Mouse (Mus musculus): Measurements from ENCODE around the gene Mindy2. TPM values are rescaled to one million over a fixed set of nuclear protein-coding genes. Genes with fewer than 3 reads are reported as not detected.

The Mindy2 gene
- polyA plus RNA-seq, 1 experiment from 2014 or later: 11.8 TPM

DNA sequence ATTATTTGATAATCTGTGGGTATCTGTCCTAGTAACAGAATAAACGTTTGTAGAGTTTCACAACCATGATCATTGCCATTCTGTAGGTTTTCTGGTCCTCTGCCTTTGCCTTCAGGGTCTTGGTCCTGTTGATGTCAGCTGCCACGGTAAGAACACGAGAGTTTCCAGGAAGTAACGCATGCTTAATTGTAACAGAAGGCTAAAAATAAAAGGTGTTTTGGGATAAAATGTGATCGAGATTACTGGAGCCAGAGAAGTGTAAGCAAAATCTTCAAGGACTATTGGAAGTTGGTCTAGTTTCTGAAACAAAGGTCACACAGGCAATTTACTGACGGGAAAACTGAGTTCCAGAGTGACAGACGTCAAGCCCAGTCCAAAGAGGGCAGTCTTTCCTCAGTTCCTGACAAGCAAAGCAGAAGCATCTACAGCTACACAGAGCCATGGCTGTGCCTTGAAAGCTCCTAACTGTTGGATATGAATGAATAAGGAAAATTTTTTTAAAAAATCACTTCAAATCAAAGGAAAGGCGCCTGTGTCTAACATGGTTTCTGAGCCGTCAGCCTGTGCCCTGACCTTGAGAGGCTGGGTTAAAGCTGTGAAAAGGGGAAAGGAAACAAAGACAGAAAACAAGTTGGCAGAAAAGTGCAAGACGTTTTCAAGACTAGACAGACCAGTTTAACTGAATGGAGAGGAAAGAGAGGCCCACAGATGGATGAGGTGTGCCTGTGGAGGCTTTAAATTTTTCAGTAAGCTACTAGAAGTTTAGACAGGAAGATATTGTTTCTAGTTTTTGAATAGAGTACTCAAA, 15.0 kb upstream of the Mindy2 start:
- DNase-seq (ENCODE audit: low spot score) (peak; percentile 22), ATAC-seq (ENCODE audit: low FRiP score, low TSS enrichment) (peak; percentile 40; the same call in 1 of the 2 replicates)
- H3K27ac ChIP-seq (replicated peaks): peak overlapping the region; percentile 69
- 35% methylated on average over 10 of the region's 10 CpGs for WGBS
- no peaks in the 10 kb centered on the region for H3K36me3 ChIP-seq (ENCODE audit: control insufficient read depth, insufficient read depth, low read length)
- H3K4me1 ChIP-seq (replicated peaks; ENCODE audit: control insufficient read depth, insufficient read depth): no peaks in the 10 kb centered on the region
- peak; percentile 67 for TF ChIP-seq CTCF (IDR thresholded peaks at IDR 0.05; ENCODE audit: low read depth)
- TF ChIP-seq EP300 (optimal IDR thresholded peaks at IDR 0.05): no peak
- H3K4me2 ChIP-seq (replicated peaks; ENCODE audit: low read depth): no peak overlapping the region
- no peak overlapping the region for H3K9ac ChIP-seq (ENCODE audit: low read length)
- H3K27me3 ChIP-seq (ENCODE audit: control insufficient read depth, insufficient read depth, low read length): no peaks in the 10 kb centered on the region
- H3K4me3 ChIP-seq (ENCODE audit: low read depth, low read length): no peak overlapping the region
- H3K9me3 ChIP-seq (ENCODE audit: control insufficient read depth, low read length): no peaks in the 10 kb centered on the region

DNA sequence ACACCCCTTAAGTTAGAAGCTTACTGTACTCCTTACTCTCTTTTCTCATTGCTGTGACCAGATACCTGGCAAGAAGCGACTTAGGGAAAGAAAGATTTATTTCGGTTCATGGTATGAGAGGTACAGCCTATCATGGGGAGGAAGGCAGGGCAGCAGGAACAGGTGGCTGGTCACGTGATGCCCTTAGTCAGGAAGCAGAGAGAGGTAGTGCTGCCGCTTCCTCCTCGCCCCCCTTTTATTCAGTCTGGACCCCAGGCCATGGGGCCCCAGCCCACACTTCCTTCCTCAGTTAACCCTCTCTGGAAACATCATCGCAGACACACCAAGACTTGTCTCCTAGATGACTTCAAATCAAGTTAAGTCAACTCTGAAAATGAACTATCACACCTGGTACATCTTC, 14.3 kb upstream of the Mindy2 start:
- Histone ChIP-seq H3K4me2 (replicated peaks; ENCODE audit: low read depth) (no peak overlapping the region), H3K9me3 (ENCODE audit: control insufficient read depth, low read length) (no peaks in the 10 kb centered on the region), H3K27me3 (ENCODE audit: control insufficient read depth, insufficient read depth, low read length) (no peaks in the 10 kb centered on the region), H3K4me1 (replicated peaks; ENCODE audit: control insufficient read depth, insufficient read depth) (no peaks in the 10 kb centered on the region), H3K9ac (ENCODE audit: low read length) (no peak overlapping the region), H3K4me3 (ENCODE audit: low read depth, low read length) (no peak overlapping the region), H3K27ac (replicated peaks) (no peak overlapping the region), H3K36me3 (ENCODE audit: control insufficient read depth, insufficient read depth, low read length) (no peaks in the 10 kb centered on the region)
- ATAC-seq (ENCODE audit: low FRiP score, low TSS enrichment) (peak; percentile 47; the same call in 1 of the 2 replicates), DNase-seq (ENCODE audit: low spot score) (no peak)
- WGBS: 68% methylated on average over 6 of the region's 6 CpGs
- TF ChIP-seq EP300 (optimal IDR thresholded peaks at IDR 0.05) (no peak), CTCF (IDR thresholded peaks at IDR 0.05; ENCODE audit: low read depth) (no peak)

DNA sequence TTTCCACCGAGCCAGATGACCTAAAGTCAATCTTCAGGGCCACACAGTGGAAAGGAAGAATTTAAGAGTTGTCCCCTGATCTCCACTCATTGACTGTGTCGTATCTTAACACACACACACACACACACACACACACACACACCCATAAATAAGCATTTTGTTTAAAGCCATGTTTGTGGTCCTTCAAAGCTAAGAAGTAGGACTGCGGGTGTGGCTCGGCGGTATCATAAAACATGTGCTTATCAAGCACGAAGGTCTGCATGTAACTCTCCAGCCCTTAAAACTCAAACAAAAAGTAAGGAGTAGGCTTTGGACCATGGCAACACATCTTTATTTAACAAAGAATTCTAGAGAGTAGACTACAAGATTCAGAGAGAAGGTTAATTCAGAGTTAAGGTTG, 13.4 kb upstream of the Mindy2 start:
- Histone ChIP-seq H3K4me3 (ENCODE audit: low read depth, low read length) (no peak overlapping the region), H3K4me2 (replicated peaks; ENCODE audit: low read depth) (no peak overlapping the region), H3K4me1 (replicated peaks; ENCODE audit: control insufficient read depth, insufficient read depth) (no peaks in the 10 kb centered on the region), H3K36me3 (ENCODE audit: control insufficient read depth, insufficient read depth, low read length) (no peaks in the 10 kb centered on the region), H3K27ac (replicated peaks) (no peak overlapping the region), H3K27me3 (ENCODE audit: control insufficient read depth, insufficient read depth, low read length) (no peaks in the 10 kb centered on the region), H3K9ac (ENCODE audit: low read length) (no peak overlapping the region), H3K9me3 (ENCODE audit: control insufficient read depth, low read length) (no peaks in the 10 kb centered on the region)
- DNase-seq (ENCODE audit: low spot score) (no peak), ATAC-seq (ENCODE audit: low FRiP score, low TSS enrichment) (no peak)
- no peak for TF ChIP-seq CTCF (IDR thresholded peaks at IDR 0.05; ENCODE audit: low read depth)
- no peak for TF ChIP-seq EP300 (optimal IDR thresholded peaks at IDR 0.05)
- WGBS: 71% methylated on average over 6 of the region's 6 CpGs

DNA sequence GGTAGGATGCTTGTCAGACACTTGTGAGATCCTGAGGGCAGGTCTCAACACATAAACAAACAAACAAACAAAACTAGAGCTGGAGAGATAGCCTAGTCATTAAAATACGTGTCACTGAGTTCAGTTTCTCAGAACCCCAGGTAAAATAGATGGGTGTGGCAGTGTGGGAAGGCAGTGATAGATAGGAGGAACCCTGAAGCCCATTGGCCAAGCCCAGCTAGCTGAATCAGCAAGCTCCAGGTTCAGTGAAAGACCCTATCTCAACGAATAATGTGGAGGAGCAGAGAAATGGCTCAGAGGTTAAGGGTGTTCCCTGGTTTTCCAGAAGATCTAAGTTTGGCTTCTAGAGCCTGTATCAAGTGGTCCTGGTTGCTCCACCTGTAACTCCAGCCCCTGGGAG, 12.2 kb upstream of the Mindy2 start:
- DNase-seq (ENCODE audit: low spot score): no peak
- Histone ChIP-seq H3K27ac (replicated peaks) (no peak overlapping the region), H3K27me3 (ENCODE audit: control insufficient read depth, insufficient read depth, low read length) (no peaks in the 10 kb centered on the region), H3K36me3 (ENCODE audit: control insufficient read depth, insufficient read depth, low read length) (no peaks in the 10 kb centered on the region), H3K4me3 (ENCODE audit: low read depth, low read length) (no peak overlapping the region), H3K4me2 (replicated peaks; ENCODE audit: low read depth) (no peak overlapping the region), H3K9me3 (ENCODE audit: control insufficient read depth, low read length) (no peaks in the 10 kb centered on the region), H3K9ac (ENCODE audit: low read length) (no peak overlapping the region), H3K4me1 (replicated peaks; ENCODE audit: control insufficient read depth, insufficient read depth) (no peaks in the 10 kb centered on the region)
- WGBS: 25% methylated on average over 2 of the region's 2 CpGs
- ATAC-seq (ENCODE audit: low FRiP score, low TSS enrichment): no peak
- TF ChIP-seq EP300 (optimal IDR thresholded peaks at IDR 0.05): no peak
- TF ChIP-seq CTCF (IDR thresholded peaks at IDR 0.05; ENCODE audit: low read depth): no peak

DNA sequence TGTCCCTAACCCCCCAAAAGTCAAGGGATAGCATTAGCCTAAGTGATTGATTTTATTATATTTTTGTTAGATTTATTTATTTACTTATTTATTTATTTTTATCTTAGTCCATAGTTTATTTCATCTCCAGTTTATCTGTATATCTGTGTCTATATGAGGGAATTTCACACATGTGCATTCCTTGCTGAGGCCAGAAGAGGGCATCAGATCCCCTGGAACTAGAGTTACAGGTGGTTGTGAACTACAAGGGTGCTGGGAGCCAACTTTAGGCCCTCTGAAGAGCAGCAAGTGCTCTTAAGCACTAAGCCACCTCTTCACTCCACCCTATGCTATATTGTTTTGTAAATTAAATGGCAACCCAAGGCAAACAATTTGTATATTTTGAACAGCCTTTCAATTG, 11.1 kb upstream of the Mindy2 start:
- Histone ChIP-seq H3K4me3 (ENCODE audit: low read depth, low read length) (no peak overlapping the region), H3K4me2 (replicated peaks; ENCODE audit: low read depth) (no peak overlapping the region), H3K36me3 (ENCODE audit: control insufficient read depth, insufficient read depth, low read length) (no peaks in the 10 kb centered on the region), H3K9ac (ENCODE audit: low read length) (no peak overlapping the region), H3K27ac (replicated peaks) (no peak overlapping the region), H3K27me3 (ENCODE audit: control insufficient read depth, insufficient read depth, low read length) (no peaks in the 10 kb centered on the region), H3K4me1 (replicated peaks; ENCODE audit: control insufficient read depth, insufficient read depth) (no peaks in the 10 kb centered on the region), H3K9me3 (ENCODE audit: control insufficient read depth, low read length) (no peaks in the 10 kb centered on the region)
- DNase-seq (ENCODE audit: low spot score): no peak
- ATAC-seq (ENCODE audit: low FRiP score, low TSS enrichment): no peak
- TF ChIP-seq CTCF (IDR thresholded peaks at IDR 0.05; ENCODE audit: low read depth) (peak; percentile 63), EP300 (optimal IDR thresholded peaks at IDR 0.05) (no peak)

DNA sequence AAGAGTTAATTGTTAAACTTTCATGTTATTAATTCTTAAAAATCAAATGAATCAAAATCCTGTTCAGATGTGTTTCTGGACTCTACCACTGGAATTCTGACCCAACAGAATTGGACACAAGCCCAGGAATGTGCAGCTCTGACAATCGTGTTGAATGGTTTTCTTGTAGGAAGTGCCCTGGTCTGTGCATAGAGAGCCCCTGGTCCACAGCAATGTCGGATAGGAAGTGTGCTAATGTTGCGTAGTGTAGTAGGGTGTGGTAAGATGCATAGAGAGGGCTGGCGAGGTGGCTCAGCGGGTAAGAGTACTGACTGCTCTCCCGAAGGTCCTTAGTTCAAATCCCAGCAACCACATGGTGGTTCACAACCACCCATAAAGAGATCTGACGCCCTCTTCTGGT, 9.8 kb upstream of the Mindy2 start:
- 66% methylated on average over 7 of the region's 7 CpGs for WGBS
- no peaks in the 10 kb centered on the region for H3K36me3 ChIP-seq (ENCODE audit: control insufficient read depth, insufficient read depth, low read length)
- no peak overlapping the region for H3K9ac ChIP-seq (ENCODE audit: low read length)
- H3K4me2 ChIP-seq (replicated peaks; ENCODE audit: low read depth): no peak overlapping the region
- H3K4me1 ChIP-seq (replicated peaks; ENCODE audit: control insufficient read depth, insufficient read depth): no peaks in the 10 kb centered on the region
- no peak overlapping the region for H3K27ac ChIP-seq (replicated peaks)
- DNase-seq (ENCODE audit: low spot score): no peak
- H3K9me3 ChIP-seq (ENCODE audit: control insufficient read depth, low read length): no peaks in the 10 kb centered on the region
- TF ChIP-seq EP300 (optimal IDR thresholded peaks at IDR 0.05) (no peak), CTCF (IDR thresholded peaks at IDR 0.05; ENCODE audit: low read depth) (no peak)
- no peak for ATAC-seq (ENCODE audit: low FRiP score, low TSS enrichment)
- H3K4me3 ChIP-seq (ENCODE audit: low read depth, low read length): no peak overlapping the region
- no peaks in the 10 kb centered on the region for H3K27me3 ChIP-seq (ENCODE audit: control insufficient read depth, insufficient read depth, low read length)
